Mouse (Mus musculus) bone marrow, adult 2 months (tissue): ENCODE results near the gene D6Wsu163e. TPM values are rescaled to one million over a fixed set of nuclear protein-coding genes. Genes with fewer than 3 reads are reported as not detected.
A peak's percentile ranks its signal among the peaks of the same experiment; 100 is the strongest.

Source experiments
- H3K27ac ChIP-seq: fragments of 200-500 bp; 2 replicates; pipeline ENCODE4 v1.5.1; 2012; ENCODE audit warnings: low read depth, mild to moderate bottlenecking, control low read depth, inconsistent platforms, low read length; ENCODE audit not compliant: control insufficient read depth, poor library complexity, insufficient read depth
- H3K4me1 ChIP-seq: fragments of 200-500 bp; 2 replicates; pipeline ENCODE4 v1.6.1; 2011; ENCODE audit warnings: low read length; ENCODE audit not compliant: control insufficient read depth, insufficient read depth
- H3K4me3 ChIP-seq: fragments of 200-500 bp; replicated peaks from 2 replicates; pipeline ENCODE3; 2011; ENCODE audit warnings: mild to moderate bottlenecking, low read depth, low read length, control low read depth; ENCODE audit not compliant: control insufficient read depth
- CTCF ChIP-seq: fragments of 200-500 bp; IDR thresholded peaks from 2 replicates; pipeline ENCODE4 v1.5.1; 2011; ENCODE audit warnings: low read length, control low read depth; ENCODE audit not compliant: control insufficient read depth, insufficient read depth
- POLR2A ChIP-seq: fragments of 200-500 bp; IDR thresholded peaks from 2 replicates; pipeline ENCODE4 v1.6.1; 2011; ENCODE audit warnings: low read depth, mild to moderate bottlenecking, control low read depth, low read length, borderline replicate concordance; ENCODE audit not compliant: control insufficient read depth
- WGBS: fragments of 180-500 bp; shearing (Covaris S2); methylation state at CpG from one replicate; pipeline ENCODE4 v1.1.7; 2018; 5-methylcytosine and 5-hydroxymethylcytosine counted together
- polyA plus RNA-seq: library from polyadenylated mRNA; stranded (reverse); fragments of >200 nt; gene quantifications from 2 replicates; pipeline ENCODE4 v1.2.4, GENCODE M21; 2011; ENCODE audit warnings: low replicate concordance; ENCODE audit not compliant: missing spikeins, insufficient read depth, insufficient read length

The D6Wsu163e gene
- 8.2 and 17.9 TPM in 2 replicates for polyA plus RNA-seq

- TF ChIP-seq CTCF = no peak
- peak; percentile 90 for TF ChIP-seq POLR2A
- H3K4me3 ChIP-seq = peak within 1 kb of the TSS; percentile 99
- H3K4me1 ChIP-seq = no peaks in the 10 kb centered on the region; the same call in 1 of the 2 replicates
- under 1% methylated on average over 33 of the region's 33 CpGs for WGBS
- peak within 1 kb of the TSS; percentile 80 for H3K27ac ChIP-seq
Measured at GRCm38 (mm10) chr6:126939487-126940171, at the start of gene D6Wsu163e, which contains the start of gene Rad51ap1. D6Wsu163e (plus strand) TSS chr6:126939962. Rad51ap1 (minus strand) TSS chr6:126939587.

GRCm38 (mm10) chr6:126907378-126907777 lies 32.4 kb upstream of the D6Wsu163e start:
- TF ChIP-seq POLR2A = no peak
- no peak for TF ChIP-seq CTCF
- H3K27ac ChIP-seq = no peak overlapping the region
- WGBS = 79% methylated on average over 4 of the region's 5 CpGs
- no peak overlapping the region for H3K4me3 ChIP-seq
- no peaks in the 10 kb centered on the region for H3K4me1 ChIP-seq

GRCm38 (mm10) chr6:126907876-126908275 lies 31.9 kb upstream of the D6Wsu163e start:
- Histone ChIP-seq H3K4me3 (no peak overlapping the region), H3K4me1 (no peaks in the 10 kb centered on the region), H3K27ac (no peak overlapping the region)
- TF ChIP-seq CTCF = no peak
- TF ChIP-seq POLR2A = no peak
- WGBS = 50% methylated on average over 3 of the region's 3 CpGs

- 29% methylated on average over 4 of the region's 4 CpGs for WGBS
- no peak overlapping the region for H3K4me3 ChIP-seq
Measured at GRCm38 (mm10) chr6:126910727-126911126, 29.0 kb upstream of the D6Wsu163e start.

GRCm38 (mm10) chr6:126914928-126915327 lies 24.8 kb upstream of the D6Wsu163e start:
- 80% methylated on average over 5 of the region's 5 CpGs for WGBS
- TF ChIP-seq POLR2A = no peak
- TF ChIP-seq CTCF = no peak
- Histone ChIP-seq H3K4me3 (no peak overlapping the region), H3K27ac (no peak overlapping the region), H3K4me1 (no peaks in the 10 kb centered on the region)

More at GRCm38 (mm10) chr6:126910727-126911126, 29.0 kb upstream of the D6Wsu163e start:
- Histone ChIP-seq H3K27ac (no peak overlapping the region), H3K4me1 (no peaks in the 10 kb centered on the region)
- no peak for TF ChIP-seq POLR2A
- TF ChIP-seq CTCF = no peak

GRCm38 (mm10) chr6:126921111-126921881 lies 18.5 kb upstream of the D6Wsu163e start, which contains the start of gene Dyrk4:
Dyrk4 (minus strand) TSS chr6:126921839.
- H3K4me3 ChIP-seq = no peak within 1 kb of the TSS
- no peak within 1 kb of the TSS for H3K27ac ChIP-seq
- TF ChIP-seq POLR2A = no peak
- TF ChIP-seq CTCF = no peak
- no peaks in the 10 kb centered on the region for H3K4me1 ChIP-seq
- 46% methylated on average over 21 of the region's 21 CpGs for WGBS

- Histone ChIP-seq H3K4me3 (no peak overlapping the region), H3K27ac (no peak overlapping the region), H3K4me1 (no peaks in the 10 kb centered on the region; the same call in 1 of the 2 replicates)
- WGBS = 95% methylated on average over 2 of the region's 2 CpGs
- TF ChIP-seq POLR2A (no peak), CTCF (no peak)
Measured at GRCm38 (mm10) chr6:126932896-126933295, 6.9 kb upstream of the D6Wsu163e start.

- H3K27ac ChIP-seq = no peak overlapping the region
- no peak for TF ChIP-seq POLR2A
- TF ChIP-seq CTCF = no peak
- no peaks in the 10 kb centered on the region; the same call in 1 of the 2 replicates for H3K4me1 ChIP-seq
- H3K4me3 ChIP-seq = peak overlapping the region; percentile 99
- 80% methylated on average over 2 of the region's 2 CpGs for WGBS
Measured at GRCm38 (mm10) chr6:126938047-126938446, 1.7 kb upstream of the D6Wsu163e start.
